Mouse (Mus musculus): ENCODE data around the gene Slc16a2.

DNA sequence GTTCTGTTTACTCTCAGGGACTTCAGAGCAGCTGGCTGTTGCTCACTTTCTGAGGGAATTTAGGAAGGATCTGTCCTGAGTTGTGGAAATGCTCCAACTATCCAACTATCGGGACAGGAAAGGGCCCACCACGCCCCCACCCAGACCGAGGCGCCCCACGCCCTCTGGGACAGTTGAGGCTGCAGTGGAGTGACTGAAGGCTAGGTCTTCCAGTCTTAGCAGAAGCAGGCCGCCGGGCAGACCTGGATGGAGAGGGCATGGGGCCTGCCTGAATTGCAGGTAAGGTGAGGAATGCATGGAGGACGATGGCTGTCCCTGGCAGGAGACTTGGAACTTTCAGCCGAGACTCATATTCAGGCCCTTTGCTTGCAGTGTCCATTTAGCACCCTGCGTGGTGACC, 127.4 kb downstream of the Slc16a2 start:
- no peak for TF ChIP-seq POLR2A (IDR thresholded peaks at IDR 0.05; ENCODE audit: control insufficient read depth, extremely low read depth, insufficient read depth, low read length, poor library complexity)
- no peak for TF ChIP-seq CTCF (IDR thresholded peaks at IDR 0.05; ENCODE audit: borderline replicate concordance, control insufficient read depth, extremely low read depth, insufficient read depth, low read length, poor library complexity)
